Mouse (Mus musculus) embryo, embryonic 9.5 days (tissue): ENCODE data around the gene Prcd.

ENCODE experiments used
- DNase-seq: peaks from one replicate; pipeline ENCODE4 v3.0.0-alpha.2; 2017; ENCODE audit errors: extremely low spot score

Prcd gene

DNA sequence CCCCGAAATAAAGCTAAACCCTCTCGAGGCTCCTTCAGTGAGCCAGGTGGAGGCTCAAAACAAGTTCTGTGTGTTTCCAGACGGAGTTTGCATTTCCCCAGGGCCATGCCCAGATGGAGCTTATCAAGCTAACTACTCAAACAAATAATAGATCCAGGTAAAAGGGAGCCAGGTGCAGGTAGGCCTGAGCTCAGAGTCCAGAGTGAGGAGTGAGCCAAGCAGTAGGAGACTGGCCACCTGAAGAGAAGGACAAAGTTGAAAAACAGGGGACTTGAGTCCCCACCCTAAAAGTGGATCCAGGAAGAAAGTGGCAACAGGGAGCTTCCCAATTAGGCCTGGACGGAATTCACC lies 40.5 kb downstream of the Prcd start:
- DNase-seq, result no peak

GRCm38 (mm10) chr11:116694250-116695193 lies 41.2 kb downstream of the Prcd start:
- DNase-seq, result peak; percentile 42

DNA sequence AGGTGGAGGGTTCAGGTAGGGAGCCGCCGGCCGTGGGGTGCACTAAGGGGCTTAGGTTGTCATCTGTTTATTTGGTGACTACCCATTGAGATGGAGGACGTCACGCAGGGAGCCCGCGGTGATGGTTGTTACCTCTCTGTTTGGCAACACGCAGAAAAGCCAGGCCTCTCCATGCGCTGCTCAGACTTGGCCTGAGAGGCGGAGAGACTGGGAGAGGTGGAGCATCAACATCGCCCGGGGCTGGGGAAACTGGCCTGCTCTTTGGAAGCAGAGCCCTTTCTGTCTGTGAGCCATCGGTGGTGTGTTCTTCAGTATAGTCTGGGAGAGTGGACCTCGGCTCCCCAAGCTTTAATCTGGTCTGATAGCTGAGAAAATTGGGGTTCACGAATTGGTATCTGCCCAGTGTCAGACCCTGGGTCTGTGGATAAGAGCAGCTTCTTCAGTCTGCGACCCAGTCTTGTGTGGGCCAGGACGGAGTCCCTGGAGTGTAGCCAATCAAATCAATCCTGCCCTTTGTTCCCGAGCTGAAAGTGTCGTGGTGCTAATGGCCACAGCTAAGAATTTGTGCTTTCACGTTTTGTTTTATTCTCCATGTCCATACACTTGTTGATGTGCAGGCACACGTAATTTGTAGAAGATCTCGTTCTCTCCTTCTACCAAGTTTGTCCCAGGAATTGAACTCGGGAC lies 42.0 kb downstream of the Prcd start:
- DNase-seq, result no peak

GRCm38 (mm10) chr11:116696426-116696825 lies 43.1 kb downstream of the Prcd start:
- no peak for DNase-seq

GRCm38 (mm10) chr11:116697521-116697920 lies 44.2 kb downstream of the Prcd start:
- DNase-seq, result no peak

DNA sequence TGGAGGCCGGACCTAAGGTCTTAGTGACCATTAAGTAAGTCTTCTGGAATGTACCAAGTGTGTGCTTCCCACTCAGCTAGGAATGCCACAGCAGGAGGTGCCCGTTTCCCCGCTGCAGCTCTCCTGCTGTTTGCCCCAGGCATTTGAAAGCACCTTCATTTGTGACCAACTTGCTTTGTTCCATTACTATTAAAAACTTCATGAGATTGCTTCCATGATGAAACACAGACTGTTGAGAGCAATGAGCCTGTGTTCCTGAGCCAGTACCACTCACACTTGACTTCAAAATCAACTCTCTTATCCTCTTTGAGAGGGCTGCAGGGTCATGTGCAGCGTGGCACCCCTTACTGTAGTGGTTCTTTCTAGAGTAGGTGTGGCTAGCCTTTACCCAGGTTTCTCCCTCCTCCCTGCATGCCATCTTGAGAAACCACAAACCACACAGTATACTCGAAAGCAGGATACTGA lies 48.1 kb downstream of the Prcd start:
- no peak for DNase-seq

DNA sequence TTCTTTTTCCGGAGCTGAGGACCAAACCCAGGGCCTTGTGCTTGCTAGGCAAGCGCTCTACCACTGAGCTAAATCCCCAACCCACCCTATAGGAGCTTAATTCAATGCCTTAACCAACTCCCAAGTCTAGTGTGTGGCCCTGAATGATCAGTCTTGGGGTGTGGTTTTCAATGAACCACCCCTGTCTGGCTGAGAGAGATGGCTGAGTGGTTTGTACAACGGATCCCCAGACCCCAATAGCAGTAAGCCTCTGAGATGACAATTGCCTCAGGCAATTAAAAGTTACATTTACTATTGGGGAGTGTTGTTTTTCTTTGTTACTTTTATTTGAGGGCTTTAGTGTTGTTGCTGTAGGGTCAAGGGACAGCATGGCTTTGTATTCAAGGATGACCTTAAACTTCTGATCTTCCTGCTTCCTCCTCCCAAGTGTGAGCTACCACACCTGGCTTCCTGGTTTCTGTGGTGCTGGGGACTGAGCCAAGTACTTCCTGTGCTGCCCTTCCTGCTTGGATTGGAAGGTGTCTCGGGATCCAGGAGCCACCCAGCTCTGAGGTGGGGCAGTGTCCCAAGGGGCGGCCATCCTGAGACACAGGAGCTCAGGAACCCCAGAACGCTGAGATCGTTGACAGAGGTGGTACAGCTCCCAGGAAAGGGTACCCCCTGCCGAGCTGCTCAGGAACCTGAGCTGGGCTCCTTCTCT lies 51.2 kb downstream of the Prcd start:
- no peak for DNase-seq

- no peak for DNase-seq
These were observed 51.9 kb downstream of the Prcd start for GRCm38 (mm10) chr11:116705204-116705608.

- DNase-seq, result no peak
These were observed 53.0 kb downstream of the Prcd start for GRCm38 (mm10) chr11:116706363-116706762.

DNA sequence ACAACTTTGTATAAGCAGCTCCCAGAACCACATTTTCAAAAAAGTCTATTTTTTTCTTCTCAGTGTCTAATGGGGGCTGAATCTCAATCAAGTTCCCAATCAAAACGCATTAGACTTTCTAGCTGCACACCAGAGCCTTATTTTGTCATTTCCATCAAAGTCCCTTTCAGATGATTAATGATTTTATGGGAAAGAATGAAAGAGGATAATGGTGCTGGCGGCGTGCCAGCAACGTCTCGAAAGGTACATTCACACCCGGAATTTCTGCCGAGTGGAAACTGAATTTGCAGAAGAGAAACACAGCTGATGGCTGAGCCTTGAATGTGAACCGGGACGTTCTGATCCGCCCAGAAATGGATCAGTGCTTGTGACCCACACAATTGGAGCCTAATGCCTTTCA lies 56.8 kb downstream of the Prcd start:
- no peak for DNase-seq

DNA sequence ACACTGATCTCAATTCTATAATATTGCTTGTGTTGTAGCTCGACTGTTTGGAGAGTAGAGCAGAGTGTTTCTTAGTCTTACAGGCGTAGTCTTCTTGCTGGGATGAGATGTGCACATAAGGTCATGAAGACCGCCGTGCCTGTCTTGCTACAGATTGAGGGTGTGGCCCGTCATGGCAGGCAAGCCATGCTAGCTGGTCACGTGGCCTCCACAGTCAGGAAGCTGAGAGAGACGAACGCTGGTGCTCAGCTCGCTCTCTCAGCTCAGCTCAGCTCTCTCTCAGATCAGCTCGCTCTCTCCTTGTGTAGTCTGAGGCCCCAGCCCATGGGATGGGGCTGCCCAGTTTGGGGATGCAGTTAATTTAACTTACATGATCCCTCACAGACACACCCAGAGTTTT lies 57.5 kb downstream of the Prcd start:
- DNase-seq, result no peak

- DNase-seq, result no peak
These were observed 60.7 kb downstream of the Prcd start for GRCm38 (mm10) chr11:116714052-116714451.
